Mouse (Mus musculus): ENCODE data around the gene Olfr1350. TPM values are rescaled to one million over a fixed set of nuclear protein-coding genes. Genes with fewer than 3 reads are reported as not detected.
"Not testable (repeated sequence)": the region's sequence is repeated elsewhere in the genome, so short reads cannot be mapped to it uniquely, and the experiment has no call there.

The Olfr1350 gene
- total and polyA plus RNA-seq, 2 experiments from 2014 or later = not detected

GRCm38 (mm10) chr7:6586096-6586759 is 21.6 kb downstream of the Olfr1350 start:
- no peak for ATAC-seq (ENCODE audit: insufficient read depth, low read depth)
- DNase-seq (ENCODE audit: low spot score) = peak; percentile 11
- Histone ChIP-seq H3K4me3 (ENCODE audit: low read depth, low read length) (no peak overlapping the region), H3K36me3 (replicated peaks; ENCODE audit: control insufficient read depth, insufficient read depth, low read length) (no peaks in the 10 kb centered on the region), H3K4me1 (ENCODE audit: control insufficient read depth, insufficient read depth) (no peaks in the 10 kb centered on the region), H3K27ac (ENCODE audit: low read depth) (no peak overlapping the region), H3K9ac (replicated peaks; ENCODE audit: low read depth, low read length) (no peak overlapping the region), H3K4me2 (ENCODE audit: low read depth, low read length) (no peak overlapping the region), H3K27me3 (ENCODE audit: control insufficient read depth, insufficient read depth, low read length) (no peaks in the 10 kb centered on the region), H3K9me3 (replicated peaks; ENCODE audit: control insufficient read depth, low read length) (no peaks in the 10 kb centered on the region)
- WGBS = 42% methylated on average over 8 of the region's 8 CpGs
- TF ChIP-seq EP300 (IDR thresholded peaks at IDR 0.05; ENCODE audit: low read depth) (no peak), CTCF (IDR thresholded peaks at IDR 0.05; ENCODE audit: low read depth) (peak; percentile 45)

DNA sequence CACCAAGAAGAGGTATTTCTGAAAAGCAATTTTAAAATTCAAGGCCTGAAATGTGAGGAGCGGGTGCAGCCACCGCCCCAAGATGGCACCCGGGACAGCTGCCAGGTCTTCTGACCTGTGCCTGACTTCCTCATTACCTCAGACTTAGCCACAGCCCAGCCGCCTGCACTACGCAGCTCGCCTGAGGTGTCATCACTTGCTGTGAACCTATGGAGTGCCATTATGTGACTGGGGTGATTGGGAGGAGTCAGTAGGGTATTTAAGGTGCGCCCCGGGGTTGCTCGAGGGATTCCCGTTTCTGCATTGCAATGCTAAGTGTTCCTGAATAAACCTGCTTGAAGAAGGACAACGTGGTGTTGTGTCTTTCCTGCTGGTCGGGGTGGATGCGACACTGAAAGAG is 24.1 kb downstream of the Olfr1350 start:
- not testable (repeated sequence) for ATAC-seq (ENCODE audit: insufficient read depth, low read depth)
- 79% methylated on average over 13 of the region's 13 CpGs for WGBS

GRCm38 (mm10) chr7:6603331-6603730 is 38.7 kb downstream of the Olfr1350 start:
- Histone ChIP-seq H3K27me3 (ENCODE audit: control insufficient read depth, insufficient read depth, low read length) (no peaks in the 10 kb centered on the region), H3K4me2 (ENCODE audit: low read depth, low read length) (no peak overlapping the region), H3K4me1 (ENCODE audit: control insufficient read depth, insufficient read depth) (no peaks in the 10 kb centered on the region), H3K36me3 (replicated peaks; ENCODE audit: control insufficient read depth, insufficient read depth, low read length) (no peaks in the 10 kb centered on the region), H3K9me3 (replicated peaks; ENCODE audit: control insufficient read depth, low read length) (no peaks in the 10 kb centered on the region), H3K27ac (ENCODE audit: low read depth) (no peak overlapping the region), H3K4me3 (ENCODE audit: low read depth, low read length) (no peak overlapping the region), H3K9ac (replicated peaks; ENCODE audit: low read depth, low read length) (no peak overlapping the region)
- 74% methylated on average over 9 of the region's 9 CpGs for WGBS
- ATAC-seq (ENCODE audit: insufficient read depth, low read depth) (no peak), DNase-seq (ENCODE audit: low spot score) (no peak)
- TF ChIP-seq CTCF (IDR thresholded peaks at IDR 0.05; ENCODE audit: low read depth) (no peak), EP300 (IDR thresholded peaks at IDR 0.05; ENCODE audit: low read depth) (no peak)

More for the DNA sequence above, 24.1 kb downstream of the Olfr1350 start:
- H3K9me3 ChIP-seq (replicated peaks; ENCODE audit: control insufficient read depth, low read length); H3K27me3 ChIP-seq (ENCODE audit: control insufficient read depth, insufficient read depth, low read length); H3K27ac ChIP-seq (ENCODE audit: low read depth); H3K4me2 ChIP-seq (ENCODE audit: low read depth, low read length); DNase-seq (ENCODE audit: low spot score); H3K4me1 ChIP-seq (ENCODE audit: control insufficient read depth, insufficient read depth); H3K4me3 ChIP-seq (ENCODE audit: low read depth, low read length); H3K9ac ChIP-seq (replicated peaks; ENCODE audit: low read depth, low read length); H3K36me3 ChIP-seq (replicated peaks; ENCODE audit: control insufficient read depth, insufficient read depth, low read length): not testable (repeated sequence)

Other genes starting within 250 kb of the Olfr1350 start
- gene Zfp583, start 233.6 kb upstream of the Olfr1350 start, total RNA-seq (2014; rRNA removed; ENCODE audit: low replicate concordance) = 3.1 TPM in 1 of 2 replicates, not detected in the other
- gene Zfp583, start 233.6 kb upstream of the Olfr1350 start, polyA plus RNA-seq (2015; fragmentation: Nextera tagmentation; extraction: Ambion mirVana) = 2.6 and 3.1 TPM in 2 replicates
- gene Gm3854, start 221.1 kb upstream of the Olfr1350 start, total RNA-seq (2014; rRNA removed; ENCODE audit: low replicate concordance) = not detected in 2 replicates
- gene Gm3854, start 221.1 kb upstream of the Olfr1350 start, polyA plus RNA-seq (2015; fragmentation: Nextera tagmentation; extraction: Ambion mirVana) = 0.44 and 0.51 TPM in 2 replicates
- 0.11 TPM in 1 of 2 replicates, not detected in the other for gene Zfp78, start 201.6 kb upstream of the Olfr1350 start, total RNA-seq (2014; rRNA removed; ENCODE audit: low replicate concordance)
- 0.94 and 1.3 TPM in 2 replicates for gene Zfp78, start 201.6 kb upstream of the Olfr1350 start, polyA plus RNA-seq (2015; fragmentation: Nextera tagmentation; extraction: Ambion mirVana)
- 2.5 and 5.3 TPM in 2 replicates for gene Zfp28, start 181.5 kb upstream of the Olfr1350 start, total RNA-seq (2014; rRNA removed; ENCODE audit: low replicate concordance)
- 6.9 and 8.0 TPM in 2 replicates for gene Zfp28, start 181.5 kb upstream of the Olfr1350 start, polyA plus RNA-seq (2015; fragmentation: Nextera tagmentation; extraction: Ambion mirVana)
- gene Smim17, start 166.1 kb upstream of the Olfr1350 start, total RNA-seq (2014; rRNA removed; ENCODE audit: low replicate concordance) = not detected in 2 replicates
- 0.12 and 0.21 TPM in 2 replicates for gene Smim17, start 166.1 kb upstream of the Olfr1350 start, polyA plus RNA-seq (2015; fragmentation: Nextera tagmentation; extraction: Ambion mirVana)
- gene Gm20715, start 154.6 kb upstream of the Olfr1350 start, total RNA-seq (2014; rRNA removed; ENCODE audit: low replicate concordance) = not detected in 2 replicates
- gene Gm20715, start 154.6 kb upstream of the Olfr1350 start, polyA plus RNA-seq (2015; fragmentation: Nextera tagmentation; extraction: Ambion mirVana) = not detected in 2 replicates
- gene Olfr1344, start 126.2 kb upstream of the Olfr1350 start, total RNA-seq (2014; rRNA removed; ENCODE audit: low replicate concordance) = not detected in 2 replicates
- not detected in 2 replicates for gene Olfr1344, start 126.2 kb upstream of the Olfr1350 start, polyA plus RNA-seq (2015; fragmentation: Nextera tagmentation; extraction: Ambion mirVana)
- not detected in 2 replicates for gene Olfr1336, start 108.7 kb upstream of the Olfr1350 start, total RNA-seq (2014; rRNA removed; ENCODE audit: low replicate concordance)
- not detected in 2 replicates for gene Olfr1336, start 108.7 kb upstream of the Olfr1350 start, polyA plus RNA-seq (2015; fragmentation: Nextera tagmentation; extraction: Ambion mirVana)
- gene Olfr1346, start 97.7 kb upstream of the Olfr1350 start, total RNA-seq (2014; rRNA removed; ENCODE audit: low replicate concordance) = not detected in 2 replicates
- not detected in 2 replicates for gene Olfr1346, start 97.7 kb upstream of the Olfr1350 start, polyA plus RNA-seq (2015; fragmentation: Nextera tagmentation; extraction: Ambion mirVana)
- gene Olfr5, start 77.9 kb upstream of the Olfr1350 start, total RNA-seq (2014; rRNA removed; ENCODE audit: low replicate concordance) = not detected in 2 replicates
- not detected in 2 replicates for gene Olfr5, start 77.9 kb upstream of the Olfr1350 start, polyA plus RNA-seq (2015; fragmentation: Nextera tagmentation; extraction: Ambion mirVana)
- not detected in 2 replicates for gene Olfr1347, start 65.1 kb upstream of the Olfr1350 start, total RNA-seq (2014; rRNA removed; ENCODE audit: low replicate concordance)
- not detected in 2 replicates for gene Olfr1347, start 65.1 kb upstream of the Olfr1350 start, polyA plus RNA-seq (2015; fragmentation: Nextera tagmentation; extraction: Ambion mirVana)
- not detected in 2 replicates for gene Olfr1348, start 56.1 kb upstream of the Olfr1350 start, total RNA-seq (2014; rRNA removed; ENCODE audit: low replicate concordance)
- not detected in 2 replicates for gene Olfr1348, start 56.1 kb upstream of the Olfr1350 start, polyA plus RNA-seq (2015; fragmentation: Nextera tagmentation; extraction: Ambion mirVana)
- gene Olfr1349, start 41.9 kb upstream of the Olfr1350 start, total RNA-seq (2014; rRNA removed; ENCODE audit: low replicate concordance) = not detected in 2 replicates
- gene Olfr1349, start 41.9 kb upstream of the Olfr1350 start, polyA plus RNA-seq (2015; fragmentation: Nextera tagmentation; extraction: Ambion mirVana) = not detected in 2 replicates
- gene Zim1, start 131.6 kb downstream of the Olfr1350 start, total RNA-seq (2014; rRNA removed; ENCODE audit: low replicate concordance) = 5.6 and 10.7 TPM in 2 replicates
- 1.3 and 1.6 TPM in 2 replicates for gene Zim1, start 131.6 kb downstream of the Olfr1350 start, polyA plus RNA-seq (2015; fragmentation: Nextera tagmentation; extraction: Ambion mirVana)
- 53.7 and 55.9 TPM in 2 replicates for gene Peg3, start 165.6 kb downstream of the Olfr1350 start, total RNA-seq (2014; rRNA removed; ENCODE audit: low replicate concordance)
- 26.3 and 28.5 TPM in 2 replicates for gene Peg3, start 165.6 kb downstream of the Olfr1350 start, polyA plus RNA-seq (2015; fragmentation: Nextera tagmentation; extraction: Ambion mirVana)
- gene Usp29, start 165.7 kb downstream of the Olfr1350 start, total RNA-seq (2014; rRNA removed; ENCODE audit: low replicate concordance) = 3.1 and 3.2 TPM in 2 replicates
- gene Usp29, start 165.7 kb downstream of the Olfr1350 start, polyA plus RNA-seq (2015; fragmentation: Nextera tagmentation; extraction: Ambion mirVana) = 1.7 and 2.2 TPM in 2 replicates